Mouse (Mus musculus): ENCODE data around the gene Abca1. TPM values are rescaled to one million over a fixed set of nuclear protein-coding genes. Genes with fewer than 3 reads are reported as not detected.
A peak's percentile ranks its signal among the peaks of the same experiment; 100 is the strongest.

The Abca1 gene
- polyA plus RNA-seq, 1 experiment from 2014 or later, result 5.6 TPM

GRCm38 (mm10) chr4:53015024-53015423 lies 144.7 kb downstream of the Abca1 start:
- DNase-seq (ENCODE audit: low spot score), result no peak
- Histone ChIP-seq H3K4me2 (ENCODE audit: low read depth, low read length, severe bottlenecking) (no peak overlapping the region), H3K9me3 (ENCODE audit: control insufficient read depth, low read length) (no peaks in the 10 kb centered on the region; the same call in 1 of the 2 replicates), H3K27me3 (ENCODE audit: control insufficient read depth, insufficient read depth, low read length) (no peaks in the 10 kb centered on the region), H3K27ac (ENCODE audit: low read depth, low read length) (no peak overlapping the region), H3K4me3 (ENCODE audit: low read depth, low read length) (no peak overlapping the region), H3K4me1 (replicated peaks; ENCODE audit: control insufficient read depth, insufficient read depth, low read length) (no peaks in the 10 kb centered on the region; the same call in 1 of the 2 replicates), H3K9ac (ENCODE audit: low read length) (no peak overlapping the region), H3K36me3 (ENCODE audit: control insufficient read depth, insufficient read depth, low read length) (peaks cover 21% of the 10 kb centered on the region; the same call in 1 of the 2 replicates)
- no peak for ATAC-seq (replicated peaks; ENCODE audit: low FRiP score)
- WGBS, result 91% methylated on average over 3 of the region's 3 CpGs

DNA sequence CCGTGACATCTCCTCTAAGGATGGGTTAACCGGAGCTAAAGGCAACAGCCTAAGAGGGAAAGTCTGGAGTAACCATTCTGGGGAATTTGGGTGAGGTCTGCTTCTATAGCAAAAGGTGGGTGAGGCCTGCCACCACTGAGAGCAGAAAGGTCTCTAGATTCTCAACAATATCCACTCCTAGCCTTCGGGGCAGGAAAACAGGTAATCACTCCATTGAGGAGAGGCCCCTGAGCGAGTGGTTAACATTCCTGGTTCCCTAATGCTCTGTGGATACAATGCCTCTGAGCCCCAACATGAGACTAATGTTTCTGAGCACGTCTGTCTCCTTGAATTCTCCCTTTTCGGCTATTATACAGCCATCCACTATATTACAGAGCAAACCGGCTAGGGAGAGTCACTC lies 145.3 kb downstream of the Abca1 start:
- 89% methylated on average over 7 of the region's 7 CpGs for WGBS
- peaks cover 21% of the 10 kb centered on the region; the same call in 1 of the 2 replicates for H3K36me3 ChIP-seq (ENCODE audit: control insufficient read depth, insufficient read depth, low read length)

DNA sequence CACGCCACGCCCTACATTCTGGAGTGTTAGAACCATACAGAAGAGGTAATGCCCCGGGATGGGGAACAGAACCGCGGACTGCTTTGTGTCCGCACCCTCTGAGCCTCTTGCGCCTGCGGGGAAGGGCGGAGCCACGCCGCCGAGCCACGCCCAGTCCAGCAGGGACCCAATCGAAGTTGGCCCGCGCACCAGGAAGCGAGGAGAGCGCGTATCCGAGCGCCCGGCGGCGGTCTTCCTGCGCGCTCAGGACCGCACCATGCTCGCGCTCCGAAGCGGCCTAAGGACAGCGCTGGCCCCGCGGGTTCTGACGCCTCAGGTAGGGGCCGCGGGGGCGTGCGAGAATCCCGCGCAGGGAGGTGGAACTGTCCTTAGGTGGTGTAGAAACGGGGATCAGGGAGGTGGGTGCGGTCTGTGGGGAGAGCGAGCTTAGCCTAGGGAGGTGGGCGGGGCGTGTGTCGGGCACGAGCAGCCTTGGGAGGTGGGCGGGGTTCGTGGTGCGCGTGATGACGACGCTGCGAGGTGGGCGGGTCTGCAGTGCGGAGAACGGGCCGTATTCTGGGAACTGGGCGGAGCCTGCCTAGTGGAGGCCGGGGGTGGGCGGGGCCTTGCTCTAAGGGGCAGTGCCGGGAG lies 147.8 kb downstream of the Abca1 start, which contains the start of gene Nipsnap3b:
TSS of gene Nipsnap3b (plus strand) at position 149 of the 630 bp plus-strand sequence.
- peak; percentile 97 for ATAC-seq (replicated peaks; ENCODE audit: low FRiP score)
- no peaks in the 10 kb centered on the region for H3K27me3 ChIP-seq (ENCODE audit: control insufficient read depth, insufficient read depth, low read length)
- peak within 1 kb of the TSS; percentile 52 for H3K4me2 ChIP-seq (ENCODE audit: low read depth, low read length, severe bottlenecking)
- under 1% methylated on average over 62 of the region's 63 CpGs for WGBS
- H3K9me3 ChIP-seq (ENCODE audit: control insufficient read depth, low read length), result no peaks in the 10 kb centered on the region; the same call in 1 of the 2 replicates
- no peaks in the 10 kb centered on the region; the same call in 1 of the 2 replicates for H3K4me1 ChIP-seq (replicated peaks; ENCODE audit: control insufficient read depth, insufficient read depth, low read length)
- peak within 1 kb of the TSS; percentile 62; the same call in 1 of the 2 replicates for H3K27ac ChIP-seq (ENCODE audit: low read depth, low read length)
- peak within 1 kb of the TSS; percentile 79 for H3K9ac ChIP-seq (ENCODE audit: low read length)
- DNase-seq (ENCODE audit: low spot score), result peak; percentile 99
- peaks cover 9% of the 10 kb centered on the region; the same call in 1 of the 2 replicates for H3K36me3 ChIP-seq (ENCODE audit: control insufficient read depth, insufficient read depth, low read length)
- peak within 1 kb of the TSS; percentile 72 for H3K4me3 ChIP-seq (ENCODE audit: low read depth, low read length)

More for the DNA sequence above, 145.3 kb downstream of the Abca1 start:
- no peaks in the 10 kb centered on the region; the same call in 1 of the 2 replicates for H3K4me1 ChIP-seq (replicated peaks; ENCODE audit: control insufficient read depth, insufficient read depth, low read length)
- ATAC-seq (replicated peaks; ENCODE audit: low FRiP score) (no peak), DNase-seq (ENCODE audit: low spot score) (no peak)
- no peaks in the 10 kb centered on the region; the same call in 1 of the 2 replicates for H3K9me3 ChIP-seq (ENCODE audit: control insufficient read depth, low read length)
- H3K27me3 ChIP-seq (ENCODE audit: control insufficient read depth, insufficient read depth, low read length), result no peaks in the 10 kb centered on the region
- no peak overlapping the region for H3K27ac ChIP-seq (ENCODE audit: low read depth, low read length)
- no peak overlapping the region for H3K4me2 ChIP-seq (ENCODE audit: low read depth, low read length, severe bottlenecking)
- H3K4me3 ChIP-seq (ENCODE audit: low read depth, low read length), result no peak overlapping the region
- H3K9ac ChIP-seq (ENCODE audit: low read length), result no peak overlapping the region

DNA sequence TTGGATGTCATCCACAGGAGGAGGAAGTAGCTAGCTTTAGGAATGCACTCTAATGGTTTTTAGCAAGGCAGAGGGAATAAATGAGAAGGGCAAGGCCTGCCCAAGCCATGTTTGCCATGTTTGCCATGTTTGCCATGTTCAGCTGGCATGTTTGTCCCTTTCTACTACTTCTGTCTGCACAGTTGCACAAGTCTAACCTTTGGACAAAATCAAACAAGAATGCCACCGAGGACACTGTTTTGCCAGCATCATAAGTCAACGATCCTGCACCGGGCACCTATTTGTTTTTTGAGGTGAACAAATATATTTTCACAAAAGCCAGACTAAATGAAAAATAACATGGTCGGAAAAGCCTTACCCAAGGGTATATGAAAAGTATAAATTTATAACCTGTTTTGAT lies 149.8 kb downstream of the Abca1 start:
- DNase-seq (ENCODE audit: low spot score) (no peak), ATAC-seq (replicated peaks; ENCODE audit: low FRiP score) (no peak)

DNA sequence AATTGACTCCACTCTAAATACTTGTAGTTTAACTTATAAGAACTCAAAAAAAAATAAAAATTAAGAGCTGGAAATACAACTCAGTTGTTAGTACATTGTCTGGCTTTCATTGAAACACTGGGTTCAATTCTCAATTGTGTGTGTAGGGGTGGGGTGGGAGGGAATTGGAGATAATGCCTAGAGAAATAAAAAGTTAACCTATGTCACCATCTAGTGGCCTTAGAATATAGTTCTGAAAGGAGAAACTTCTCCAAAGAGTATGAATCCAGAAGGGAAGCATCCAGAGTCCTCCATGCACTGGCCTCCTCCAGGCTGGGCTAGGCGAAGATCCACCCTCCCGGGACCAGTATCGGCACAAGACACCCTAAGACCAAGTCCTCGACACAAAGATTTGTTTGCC lies 150.5 kb downstream of the Abca1 start:
- no peaks in the 10 kb centered on the region for H3K36me3 ChIP-seq (ENCODE audit: control insufficient read depth, insufficient read depth, low read length)
- H3K27ac ChIP-seq (ENCODE audit: low read depth, low read length), result no peak overlapping the region
- no peaks in the 10 kb centered on the region for H3K9me3 ChIP-seq (ENCODE audit: control insufficient read depth, low read length)
- no peak overlapping the region for H3K4me3 ChIP-seq (ENCODE audit: low read depth, low read length)
- H3K4me1 ChIP-seq (replicated peaks; ENCODE audit: control insufficient read depth, insufficient read depth, low read length), result no peaks in the 10 kb centered on the region; the same call in 1 of the 2 replicates
- 69% methylated on average over 4 of the region's 4 CpGs for WGBS
- no peak for ATAC-seq (replicated peaks; ENCODE audit: low FRiP score)
- H3K4me2 ChIP-seq (ENCODE audit: low read depth, low read length, severe bottlenecking), result no peak overlapping the region
- H3K9ac ChIP-seq (ENCODE audit: low read length), result no peak overlapping the region
- no peak for DNase-seq (ENCODE audit: low spot score)
- H3K27me3 ChIP-seq (ENCODE audit: control insufficient read depth, insufficient read depth, low read length), result no peaks in the 10 kb centered on the region

More for the DNA sequence above, 149.8 kb downstream of the Abca1 start:
- H3K4me2 ChIP-seq (ENCODE audit: low read depth, low read length, severe bottlenecking), result no peak overlapping the region
- H3K9ac ChIP-seq (ENCODE audit: low read length), result no peak overlapping the region
- H3K9me3 ChIP-seq (ENCODE audit: control insufficient read depth, low read length), result no peaks in the 10 kb centered on the region
- no peak overlapping the region for H3K4me3 ChIP-seq (ENCODE audit: low read depth, low read length)
- no peak overlapping the region for H3K27ac ChIP-seq (ENCODE audit: low read depth, low read length)
- 92% methylated on average over 4 of the region's 4 CpGs for WGBS
- H3K4me1 ChIP-seq (replicated peaks; ENCODE audit: control insufficient read depth, insufficient read depth, low read length), result no peaks in the 10 kb centered on the region; the same call in 1 of the 2 replicates
- H3K36me3 ChIP-seq (ENCODE audit: control insufficient read depth, insufficient read depth, low read length), result peaks cover under 1% of the 10 kb centered on the region; the same call in 1 of the 2 replicates
- no peaks in the 10 kb centered on the region for H3K27me3 ChIP-seq (ENCODE audit: control insufficient read depth, insufficient read depth, low read length)

DNA sequence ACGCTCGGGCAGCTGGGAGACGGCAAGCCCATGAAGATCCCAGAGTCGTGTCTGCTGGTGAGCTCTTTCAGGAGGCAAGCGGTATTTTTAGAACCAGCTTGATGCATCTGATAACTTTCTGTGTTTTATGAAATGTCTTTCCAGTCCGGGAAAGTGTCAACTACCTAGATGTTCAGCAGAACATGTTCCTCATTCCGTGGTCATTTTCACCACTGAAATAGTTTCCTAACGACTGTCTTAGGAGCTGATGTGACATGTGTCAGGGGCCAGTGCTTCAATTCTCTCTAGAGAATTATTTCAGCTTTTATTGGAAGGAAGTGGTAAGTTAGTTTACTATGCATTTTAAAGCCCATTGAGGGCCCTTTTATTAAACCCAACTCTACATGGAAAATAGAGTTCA lies 159.5 kb downstream of the Abca1 start:
- WGBS, result 89% methylated on average over 8 of the region's 8 CpGs
- Histone ChIP-seq H3K4me1 (replicated peaks; ENCODE audit: control insufficient read depth, insufficient read depth, low read length) (no peaks in the 10 kb centered on the region), H3K4me2 (ENCODE audit: low read depth, low read length, severe bottlenecking) (no peak overlapping the region), H3K27me3 (ENCODE audit: control insufficient read depth, insufficient read depth, low read length) (no peaks in the 10 kb centered on the region), H3K27ac (ENCODE audit: low read depth, low read length) (no peak overlapping the region), H3K9me3 (ENCODE audit: control insufficient read depth, low read length) (no peaks in the 10 kb centered on the region), H3K36me3 (ENCODE audit: control insufficient read depth, insufficient read depth, low read length) (no peaks in the 10 kb centered on the region), H3K4me3 (ENCODE audit: low read depth, low read length) (no peak overlapping the region), H3K9ac (ENCODE audit: low read length) (no peak overlapping the region)
- ATAC-seq (replicated peaks; ENCODE audit: low FRiP score), result no peak
- no peak for DNase-seq (ENCODE audit: low spot score)

- Histone ChIP-seq H3K9ac (ENCODE audit: low read length) (no peak overlapping the region), H3K4me2 (ENCODE audit: low read depth, low read length, severe bottlenecking) (no peak overlapping the region), H3K9me3 (ENCODE audit: control insufficient read depth, low read length) (no peaks in the 10 kb centered on the region), H3K4me1 (replicated peaks; ENCODE audit: control insufficient read depth, insufficient read depth, low read length) (no peaks in the 10 kb centered on the region), H3K27me3 (ENCODE audit: control insufficient read depth, insufficient read depth, low read length) (no peaks in the 10 kb centered on the region), H3K4me3 (ENCODE audit: low read depth, low read length) (no peak overlapping the region), H3K36me3 (ENCODE audit: control insufficient read depth, insufficient read depth, low read length) (no peaks in the 10 kb centered on the region), H3K27ac (ENCODE audit: low read depth, low read length) (no peak overlapping the region)
- WGBS, result 96% methylated on average over 6 of the region's 6 CpGs
- DNase-seq (ENCODE audit: low spot score) (no peak), ATAC-seq (replicated peaks; ENCODE audit: low FRiP score) (no peak)
Observed at GRCm38 (mm10) chr4:52999449-52999848, 160.2 kb downstream of the Abca1 start.

- peak within 1 kb of the TSS; percentile 35; the same call in 1 of the 2 replicates for H3K4me2 ChIP-seq (ENCODE audit: low read depth, low read length, severe bottlenecking)
- H3K27ac ChIP-seq (ENCODE audit: low read depth, low read length), result no peak within 1 kb of the TSS
- H3K27me3 ChIP-seq (ENCODE audit: control insufficient read depth, insufficient read depth, low read length), result no peaks in the 10 kb centered on the region
- H3K4me1 ChIP-seq (replicated peaks; ENCODE audit: control insufficient read depth, insufficient read depth, low read length), result no peaks in the 10 kb centered on the region
- H3K9me3 ChIP-seq (ENCODE audit: control insufficient read depth, low read length), result no peaks in the 10 kb centered on the region
- H3K36me3 ChIP-seq (ENCODE audit: control insufficient read depth, insufficient read depth, low read length), result no peaks in the 10 kb centered on the region
- H3K4me3 ChIP-seq (ENCODE audit: low read depth, low read length), result peak within 1 kb of the TSS; percentile 10; the same call in 1 of the 2 replicates
- ATAC-seq (replicated peaks; ENCODE audit: low FRiP score), result 0 out of 2 replicates have a peak, but pooled peaks have one; percentile 27
- no peak for DNase-seq (ENCODE audit: low spot score)
- peak within 1 kb of the TSS; percentile 32 for H3K9ac ChIP-seq (ENCODE audit: low read length)
- WGBS, result 33% methylated on average over 12 of the region's 12 CpGs
Observed at GRCm38 (mm10) chr4:52989248-52989647, 170.4 kb downstream of the Abca1 start, which contains the start of gene Nipsnap3a. TSS of gene Nipsnap3a (plus strand) at chr4:52989272.

Data from forebrain, embryonic 11.5 days (tissue).